Mouse (Mus musculus): ENCODE measurements around the gene Igsf9b. TPM values are rescaled to one million over a fixed set of nuclear protein-coding genes. Genes with fewer than 3 reads are reported as not detected.

Igsf9b gene
- polyA plus RNA-seq, 1 experiment from 2014 or later: 0.05 TPM

DNA sequence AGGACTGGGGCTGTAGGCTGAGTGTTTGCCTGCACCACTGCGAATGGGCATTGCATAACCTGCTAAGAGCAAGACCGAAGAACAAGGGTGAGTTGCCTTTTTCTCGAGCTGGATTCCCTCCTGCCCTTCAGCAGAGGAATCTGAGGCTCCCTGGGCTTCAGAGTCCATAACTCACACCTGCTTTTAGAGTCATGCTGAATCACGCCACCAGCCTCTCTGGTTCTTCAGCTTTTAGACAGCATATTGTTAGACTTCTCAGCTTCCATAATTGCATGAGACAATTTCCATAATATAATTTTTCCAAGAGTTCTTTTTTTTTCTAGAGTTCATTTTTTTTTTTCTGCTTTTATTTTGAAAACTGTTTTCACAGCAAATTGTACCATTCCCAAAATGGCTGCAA lies 4.6 kb upstream of the Igsf9b start:
- no peak for ATAC-seq (ENCODE audit: insufficient read depth)

GRCm38 (mm10) chr9:27299286-27300187 lies 533 bp downstream of the Igsf9b start:
- no peak overlapping the region for H3K27ac ChIP-seq (replicated peaks)
- H3K9me3 ChIP-seq (replicated peaks): no peaks in the 10 kb centered on the region
- WGBS (ENCODE audit: insufficient replicate concordance): 1% methylated on average over 68 of the region's 68 CpGs
- H3K4me3 ChIP-seq (replicated peaks): peak overlapping the region; percentile 47
- no peaks in the 10 kb centered on the region for H3K36me3 ChIP-seq (replicated peaks)
- no peak for ATAC-seq (ENCODE audit: insufficient read depth)
- H3K9ac ChIP-seq: no peak overlapping the region
- H3K4me2 ChIP-seq: peak overlapping the region; percentile 61
- H3K4me1 ChIP-seq (replicated peaks): peaks cover 10% of the 10 kb centered on the region; the same call in 1 of the 2 replicates
- H3K27me3 ChIP-seq: peaks cover 65% of the 10 kb centered on the region

More for the DNA sequence above, 4.6 kb upstream of the Igsf9b start:
- no peak overlapping the region for H3K27ac ChIP-seq (replicated peaks)
- WGBS (ENCODE audit: insufficient replicate concordance): 54% methylated on average over 4 of the region's 4 CpGs
- no peak overlapping the region for H3K4me2 ChIP-seq
- peaks cover 24% of the 10 kb centered on the region for H3K27me3 ChIP-seq
- no peak overlapping the region for H3K9ac ChIP-seq
- no peak overlapping the region for H3K4me3 ChIP-seq (replicated peaks)
- no peaks in the 10 kb centered on the region for H3K36me3 ChIP-seq (replicated peaks)
- no peaks in the 10 kb centered on the region for H3K9me3 ChIP-seq (replicated peaks)
- peaks cover 4% of the 10 kb centered on the region; the same call in 1 of the 2 replicates for H3K4me1 ChIP-seq (replicated peaks)

- Histone ChIP-seq H3K4me2 (peak overlapping the region; percentile 61), H3K27me3 (peaks cover 65% of the 10 kb centered on the region), H3K4me3 (replicated peaks) (peak overlapping the region; percentile 47), H3K27ac (replicated peaks) (no peak overlapping the region), H3K36me3 (replicated peaks) (no peaks in the 10 kb centered on the region), H3K9ac (no peak overlapping the region), H3K4me1 (replicated peaks) (peaks cover 10% of the 10 kb centered on the region; the same call in 1 of the 2 replicates), H3K9me3 (replicated peaks) (no peaks in the 10 kb centered on the region)
- ATAC-seq (ENCODE audit: insufficient read depth): no peak
- WGBS (ENCODE audit: insufficient replicate concordance): under 1% methylated on average over 32 of the region's 32 CpGs
Measured at GRCm38 (mm10) chr9:27300188-27300691, 1.2 kb downstream of the Igsf9b start.

GRCm38 (mm10) chr9:27300698-27301097 lies 1.7 kb downstream of the Igsf9b start:
- Histone ChIP-seq H3K4me3 (replicated peaks) (no peak overlapping the region), H3K27ac (replicated peaks) (no peak overlapping the region), H3K4me1 (replicated peaks) (peaks cover 10% of the 10 kb centered on the region; the same call in 1 of the 2 replicates), H3K9ac (no peak overlapping the region), H3K4me2 (peak overlapping the region; percentile 61; the same call in 1 of the 2 replicates), H3K9me3 (replicated peaks) (no peaks in the 10 kb centered on the region), H3K27me3 (peaks cover 65% of the 10 kb centered on the region), H3K36me3 (replicated peaks) (no peaks in the 10 kb centered on the region)
- 7% methylated on average over 4 of the region's 4 CpGs for WGBS (ENCODE audit: insufficient replicate concordance)
- ATAC-seq (ENCODE audit: insufficient read depth): no peak

DNA sequence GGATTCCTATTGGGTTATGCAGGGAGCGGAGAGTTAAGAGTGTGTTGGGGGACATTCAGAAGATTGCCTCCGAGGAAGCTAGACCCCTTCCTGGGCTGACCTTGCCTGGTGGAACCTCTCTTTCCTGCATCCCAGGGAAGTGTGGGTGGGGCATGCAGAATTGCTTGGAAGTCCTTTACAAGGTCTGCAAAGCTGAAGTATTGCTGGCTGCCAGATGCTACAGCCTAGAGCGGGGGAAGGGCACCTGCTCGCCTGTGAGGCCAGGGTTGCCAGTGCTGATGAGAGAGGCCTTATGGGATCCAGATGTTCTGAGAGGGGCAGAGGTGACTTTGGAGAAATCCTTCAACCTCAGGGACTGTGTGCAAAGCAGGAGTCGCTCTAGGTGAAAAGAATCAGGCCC lies 2.5 kb downstream of the Igsf9b start:
- Histone ChIP-seq H3K4me3 (replicated peaks) (no peak overlapping the region), H3K27me3 (peaks cover 65% of the 10 kb centered on the region), H3K36me3 (replicated peaks) (no peaks in the 10 kb centered on the region), H3K4me1 (replicated peaks) (peaks cover 10% of the 10 kb centered on the region; the same call in 1 of the 2 replicates), H3K9me3 (replicated peaks) (no peaks in the 10 kb centered on the region), H3K27ac (replicated peaks) (no peak overlapping the region), H3K9ac (no peak overlapping the region), H3K4me2 (no peak overlapping the region)
- no peak for ATAC-seq (ENCODE audit: insufficient read depth)
- 51% methylated on average over 5 of the region's 5 CpGs for WGBS (ENCODE audit: insufficient replicate concordance)

DNA sequence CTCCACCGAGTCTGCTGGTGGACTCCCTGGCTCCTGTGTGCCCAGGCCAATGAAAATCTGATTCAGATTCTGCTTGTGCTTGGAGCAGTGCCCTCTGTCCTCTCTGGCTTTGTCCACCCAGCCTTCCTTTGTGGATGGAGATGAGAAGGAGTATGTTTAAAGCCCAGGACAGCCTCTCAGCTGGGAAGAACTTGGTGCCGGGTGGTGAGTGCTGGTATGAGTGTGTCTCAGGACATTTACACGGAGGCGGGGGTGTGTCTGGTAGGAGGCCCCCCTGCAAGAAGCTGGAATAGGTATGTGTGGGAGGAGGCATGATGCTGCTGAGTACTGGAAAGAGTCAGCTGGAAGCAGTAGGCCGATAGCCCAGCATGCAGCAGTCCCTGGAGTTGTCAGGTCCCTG lies 3.3 kb downstream of the Igsf9b start:
- no peak overlapping the region for H3K4me3 ChIP-seq (replicated peaks)
- peaks cover 61% of the 10 kb centered on the region for H3K27me3 ChIP-seq
- WGBS (ENCODE audit: insufficient replicate concordance): 57% methylated on average over 5 of the region's 5 CpGs
- no peak overlapping the region for H3K27ac ChIP-seq (replicated peaks)
- H3K9me3 ChIP-seq (replicated peaks): no peaks in the 10 kb centered on the region
- no peak for ATAC-seq (ENCODE audit: insufficient read depth)
- H3K36me3 ChIP-seq (replicated peaks): no peaks in the 10 kb centered on the region
- H3K4me2 ChIP-seq: no peak overlapping the region
- H3K4me1 ChIP-seq (replicated peaks): peaks cover 10% of the 10 kb centered on the region; the same call in 1 of the 2 replicates
- no peak overlapping the region for H3K9ac ChIP-seq

DNA sequence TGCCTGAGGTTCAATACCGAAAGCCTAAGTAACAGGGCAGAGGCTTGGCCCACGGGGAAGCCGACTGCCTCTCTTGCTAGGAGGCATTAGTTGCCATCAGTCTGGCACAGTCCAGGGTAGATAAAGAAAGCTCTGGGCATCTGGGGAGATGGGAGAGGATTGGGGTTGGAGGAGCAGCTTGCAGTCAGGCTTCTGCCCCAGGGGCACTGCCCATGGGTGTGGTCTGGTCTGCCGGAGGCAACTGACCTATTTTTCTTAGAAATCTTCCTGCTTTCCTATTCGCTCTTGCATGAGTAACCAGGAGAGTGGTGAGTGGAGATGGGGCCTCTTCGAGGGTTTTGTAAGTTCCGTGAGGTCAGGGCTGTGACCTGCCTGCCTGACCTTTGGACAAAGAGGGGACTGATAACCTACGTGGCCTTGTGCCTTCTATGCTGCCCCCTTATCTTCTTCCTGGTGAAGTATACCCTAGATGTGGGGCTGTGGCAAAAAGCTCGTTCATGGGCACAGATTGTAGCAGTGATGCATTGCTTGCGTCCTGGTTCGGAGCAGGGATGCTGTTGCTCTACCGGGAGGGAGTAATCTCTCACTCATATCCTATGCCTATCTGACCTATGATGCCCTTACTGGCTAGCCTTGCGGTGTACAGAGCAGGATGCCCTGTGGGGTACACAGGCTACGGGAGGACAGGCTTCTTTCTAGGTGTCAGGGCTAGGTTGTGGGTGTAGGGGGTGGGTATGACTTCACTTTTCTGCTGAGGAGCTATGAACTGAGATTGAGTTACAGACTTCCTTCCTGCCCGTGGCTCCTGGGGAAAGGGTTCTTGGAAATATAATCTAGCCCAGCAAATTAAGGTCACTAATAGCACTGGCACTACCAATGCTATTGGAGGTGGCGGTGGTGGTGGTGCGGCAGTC lies 4.8 kb downstream of the Igsf9b start:
- Histone ChIP-seq H3K4me2 (no peak overlapping the region), H3K9me3 (replicated peaks) (no peaks in the 10 kb centered on the region), H3K27me3 (peaks cover 46% of the 10 kb centered on the region), H3K4me3 (replicated peaks) (no peak overlapping the region), H3K4me1 (replicated peaks) (peaks cover 10% of the 10 kb centered on the region; the same call in 1 of the 2 replicates), H3K27ac (replicated peaks) (no peak overlapping the region), H3K36me3 (replicated peaks) (no peaks in the 10 kb centered on the region), H3K9ac (no peak overlapping the region)
- WGBS (ENCODE audit: insufficient replicate concordance): 57% methylated on average over 17 of the region's 17 CpGs
- no peak for ATAC-seq (ENCODE audit: insufficient read depth)

- Histone ChIP-seq H3K36me3 (replicated peaks) (no peaks in the 10 kb centered on the region), H3K4me3 (replicated peaks) (no peak overlapping the region), H3K9me3 (replicated peaks) (no peaks in the 10 kb centered on the region), H3K9ac (no peak overlapping the region), H3K4me2 (no peak overlapping the region), H3K27me3 (peaks cover 38% of the 10 kb centered on the region), H3K4me1 (replicated peaks) (peaks cover 4% of the 10 kb centered on the region; the same call in 1 of the 2 replicates), H3K27ac (replicated peaks) (no peak overlapping the region)
- WGBS (ENCODE audit: insufficient replicate concordance): 33% methylated on average over 5 of the region's 5 CpGs
- no peak for ATAC-seq (ENCODE audit: insufficient read depth)
Measured at GRCm38 (mm10) chr9:27304485-27305102, 5.6 kb downstream of the Igsf9b start.

DNA sequence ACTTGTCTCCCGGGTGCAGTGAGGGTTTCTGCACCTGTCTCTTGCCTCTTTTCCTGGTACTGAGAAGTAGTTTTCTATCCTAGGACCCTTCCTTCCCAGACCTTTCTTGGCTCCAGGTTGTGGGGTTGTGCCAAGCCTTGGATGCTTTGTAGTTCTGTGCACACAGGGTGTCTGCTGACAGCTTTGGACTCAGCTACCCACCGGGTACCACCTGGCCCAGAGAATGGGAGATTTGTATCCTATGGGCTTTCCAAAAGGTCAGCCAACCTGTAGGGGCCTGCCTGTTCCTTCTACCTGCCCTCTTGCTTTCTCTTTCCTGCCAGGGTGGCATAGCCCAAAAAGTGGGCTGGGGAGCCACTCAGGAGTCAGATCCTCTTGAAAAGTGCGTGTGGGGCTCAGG lies 6.5 kb downstream of the Igsf9b start:
- Histone ChIP-seq H3K27me3 (peaks cover 29% of the 10 kb centered on the region), H3K9ac (no peak overlapping the region), H3K27ac (replicated peaks) (no peak overlapping the region), H3K4me2 (no peak overlapping the region), H3K4me1 (replicated peaks) (no peaks in the 10 kb centered on the region), H3K9me3 (replicated peaks) (no peaks in the 10 kb centered on the region), H3K4me3 (replicated peaks) (no peak overlapping the region), H3K36me3 (replicated peaks) (no peaks in the 10 kb centered on the region)
- ATAC-seq (ENCODE audit: insufficient read depth): no peak
- WGBS (ENCODE audit: insufficient replicate concordance): 32% methylated on average over 3 of the region's 3 CpGs

GRCm38 (mm10) chr9:27306642-27307041 lies 7.6 kb downstream of the Igsf9b start:
- no peaks in the 10 kb centered on the region for H3K4me1 ChIP-seq (replicated peaks)
- no peaks in the 10 kb centered on the region for H3K36me3 ChIP-seq (replicated peaks)
- H3K4me3 ChIP-seq (replicated peaks): no peak overlapping the region
- H3K4me2 ChIP-seq: no peak overlapping the region
- H3K27me3 ChIP-seq: peaks cover 18% of the 10 kb centered on the region
- H3K9me3 ChIP-seq (replicated peaks): no peaks in the 10 kb centered on the region
- no peak for ATAC-seq (ENCODE audit: insufficient read depth)
- no peak overlapping the region for H3K27ac ChIP-seq (replicated peaks)
- WGBS (ENCODE audit: insufficient replicate concordance): 17% methylated on average over 4 of the region's 4 CpGs
- H3K9ac ChIP-seq: no peak overlapping the region
